Mouse (Mus musculus): Measurements from ENCODE around the gene Mapk10.

DNA sequence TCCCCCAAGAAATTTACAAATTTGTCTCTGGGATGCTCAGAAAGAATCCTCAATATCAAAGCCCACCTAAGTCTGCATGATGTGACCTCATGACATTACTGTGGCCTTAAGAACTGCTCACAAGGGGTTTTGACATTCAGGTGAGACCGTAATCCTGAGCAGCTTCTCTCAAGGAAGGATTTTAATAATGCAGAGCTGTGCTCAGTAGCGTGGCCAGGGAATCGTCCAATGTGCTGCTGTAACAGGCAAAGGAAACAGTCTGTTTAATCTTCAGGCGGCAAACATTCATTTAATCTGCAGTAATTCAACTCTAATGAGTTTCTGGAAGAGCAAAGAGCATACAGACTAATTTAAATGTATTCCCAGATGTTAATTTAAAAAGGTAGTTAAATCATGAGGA lies 236.7 kb downstream of the Mapk10 start:
- TF ChIP-seq CTCF (IDR thresholded peaks at IDR 0.05; ENCODE audit: borderline replicate concordance, control insufficient read depth, extremely low read depth, insufficient read depth, low read length, poor library complexity) (no peak), POLR2A (IDR thresholded peaks at IDR 0.05; ENCODE audit: control insufficient read depth, extremely low read depth, insufficient read depth, low read length, poor library complexity) (no peak)

All from thymus, adult 2 months (tissue).